In the genomic region with DNA sequence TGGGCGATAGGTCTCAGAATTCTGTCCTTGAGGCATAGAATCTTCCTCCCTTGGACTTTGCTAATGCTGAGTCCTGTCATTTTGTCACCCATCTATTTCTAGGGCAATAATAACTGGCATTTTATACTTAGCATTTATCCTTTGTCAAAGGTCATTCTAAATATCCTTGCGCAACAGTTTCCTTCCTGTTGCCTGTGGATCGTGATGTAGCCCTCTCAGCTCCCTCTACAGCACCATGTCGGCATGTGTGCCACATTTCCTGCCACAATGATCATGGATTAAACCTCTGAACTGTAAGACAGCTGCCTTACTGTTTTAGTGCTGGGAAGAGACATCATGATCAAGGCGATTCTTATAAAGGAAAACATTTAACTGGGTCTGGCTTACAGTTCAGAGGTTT, we compare ENCODE assay signal across 22 mouse cellular contexts.
A peak's percentile ranks its signal among the peaks of the same experiment; 100 is the strongest.
DNase-seq lines count a peak whose midpoint lies in the region; ATAC-seq lines count a peak whose summit lies in the region.
"Had no signal": no experiment of that assay in that cellular context is flagged by ENCODE, and none has a peak within 500 bp of the region (broad histone marks: within the 10 kb centered on the region; RNA-seq: fewer than 3 reads in every experiment).

No protein-coding gene starts in this region.

- H3K27ac ChIP-seq in heart, embryonic 10.5 days = no peak overlapping the region
- no peak overlapping the region for H3K27ac ChIP-seq in heart, embryonic 12.5 days (ENCODE audit: poor library complexity, severe bottlenecking)
- H3K27ac ChIP-seq: embryonic facial prominence, embryonic 10.5 days; forebrain, embryonic 13.5 days; gastrocnemius, adult 2 months; hindbrain, embryonic 15.5 days had no signal

- DNase-seq in heart, embryonic 10.5 days (ENCODE audit: low spot score) = peak; percentile 55
- no peak for DNase-seq in lung, postnatal 25 days (ENCODE audit: low spot score)
- no peak for DNase-seq in layer of hippocampus, adult 18-20 months (ENCODE audit: low spot score in 2 of 2)
- DNase-seq: adrenal gland, postnatal 10 days; cerebellum, adult 18-20 months; cerebellum, adult 9-11 months; cerebellum, postnatal 36 days; forebrain, postnatal 0 days; gastrocnemius, adult 2 months; gastrocnemius, postnatal 25 days; heart, adult 18-20 months; heart, postnatal 36 days had no signal

- peaks cover 11% of the 10 kb centered on the region; the same call in 1 of the 2 replicates for H3K4me1 ChIP-seq in heart, embryonic 10.5 days
- H3K4me1 ChIP-seq in heart, embryonic 12.5 days (replicated peaks) = peaks cover 6% of the 10 kb centered on the region; the same call in 1 of the 2 replicates
- H3K4me1 ChIP-seq in megakaryocyte, embryonic 14.5 days = peaks cover 51% of the 10 kb centered on the region

- H3K9me3 ChIP-seq in heart, embryonic 10.5 days = no peaks in the 10 kb centered on the region
- H3K9me3 ChIP-seq in heart, embryonic 12.5 days (replicated peaks) = no peaks in the 10 kb centered on the region
- no peaks in the 10 kb centered on the region for H3K9me3 ChIP-seq in megakaryocyte, embryonic 14.5 days
- H3K9me3 ChIP-seq: embryonic facial prominence, embryonic 10.5 days; forebrain, embryonic 13.5 days; G1E; hindbrain, embryonic 15.5 days had no signal

- ATAC-seq in heart, embryonic 12.5 days (ENCODE audit: insufficient number of reproducible peaks, low FRiP score) = no peak
- ATAC-seq in common myeloid progenitor, adult 5-6 weeks (replicated peaks; ENCODE audit: low read depth, poor library complexity, severe bottlenecking) = peak; percentile 79
- no peak for ATAC-seq in cerebellum, adult (ENCODE audit: insufficient number of reproducible peaks, low FRiP score, low TSS enrichment)
- ATAC-seq: CD4-positive, CD25-positive, alpha-beta regulatory T cell, adult 4 months; forebrain, embryonic 13.5 days; forebrain, postnatal 0 days had no signal

- H3K4me2 ChIP-seq in heart, embryonic 12.5 days = no peak overlapping the region
- H3K4me2 ChIP-seq: forebrain, embryonic 13.5 days; heart, embryonic 11.5 days; hindbrain, embryonic 15.5 days had no signal

- no peak overlapping the region for H3K9ac ChIP-seq in heart, embryonic 12.5 days
- H3K9ac ChIP-seq: forebrain, embryonic 13.5 days; forebrain, postnatal 0 days; hindbrain, embryonic 15.5 days had no signal

- WGBS in heart, embryonic 10.5 days = 80% methylated on average over 5 of the region's 5 CpGs
- 81% methylated on average over 5 of the region's 5 CpGs for WGBS in heart, embryonic 12.5 days

- no peaks in the 10 kb centered on the region for H3K27me3 ChIP-seq in heart, embryonic 10.5 days (ENCODE audit: insufficient read depth, poor library complexity, severe bottlenecking)
- no peaks in the 10 kb centered on the region for H3K27me3 ChIP-seq in heart, embryonic 12.5 days (replicated peaks)
- H3K27me3 ChIP-seq in megakaryocyte, embryonic 14.5 days (replicated peaks) = no peaks in the 10 kb centered on the region
- H3K27me3 ChIP-seq: forebrain, embryonic 13.5 days; hindbrain, embryonic 15.5 days had no signal

- H3K4me3 ChIP-seq in heart, embryonic 10.5 days = no peak overlapping the region
- H3K4me3 ChIP-seq in heart, embryonic 12.5 days = no peak overlapping the region
- H3K4me3 ChIP-seq in megakaryocyte, embryonic 14.5 days (replicated peaks) = peak overlapping the region; percentile 10
- H3K4me3 ChIP-seq: embryonic facial prominence, embryonic 10.5 days; forebrain, embryonic 13.5 days; gastrocnemius, adult 2 months; hindbrain, embryonic 15.5 days had no signal

- H3K36me3 ChIP-seq in heart, embryonic 10.5 days = no peaks in the 10 kb centered on the region
- H3K36me3 ChIP-seq in heart, embryonic 12.5 days = no peaks in the 10 kb centered on the region
- H3K36me3 ChIP-seq in megakaryocyte, embryonic 14.5 days (replicated peaks; ENCODE audit: low read length) = no peaks in the 10 kb centered on the region
- H3K36me3 ChIP-seq: embryonic facial prominence, embryonic 10.5 days; G1E; hindbrain, embryonic 15.5 days had no signal
